ENCODE assay signal across 8 mouse cellular contexts in the genomic region with DNA sequence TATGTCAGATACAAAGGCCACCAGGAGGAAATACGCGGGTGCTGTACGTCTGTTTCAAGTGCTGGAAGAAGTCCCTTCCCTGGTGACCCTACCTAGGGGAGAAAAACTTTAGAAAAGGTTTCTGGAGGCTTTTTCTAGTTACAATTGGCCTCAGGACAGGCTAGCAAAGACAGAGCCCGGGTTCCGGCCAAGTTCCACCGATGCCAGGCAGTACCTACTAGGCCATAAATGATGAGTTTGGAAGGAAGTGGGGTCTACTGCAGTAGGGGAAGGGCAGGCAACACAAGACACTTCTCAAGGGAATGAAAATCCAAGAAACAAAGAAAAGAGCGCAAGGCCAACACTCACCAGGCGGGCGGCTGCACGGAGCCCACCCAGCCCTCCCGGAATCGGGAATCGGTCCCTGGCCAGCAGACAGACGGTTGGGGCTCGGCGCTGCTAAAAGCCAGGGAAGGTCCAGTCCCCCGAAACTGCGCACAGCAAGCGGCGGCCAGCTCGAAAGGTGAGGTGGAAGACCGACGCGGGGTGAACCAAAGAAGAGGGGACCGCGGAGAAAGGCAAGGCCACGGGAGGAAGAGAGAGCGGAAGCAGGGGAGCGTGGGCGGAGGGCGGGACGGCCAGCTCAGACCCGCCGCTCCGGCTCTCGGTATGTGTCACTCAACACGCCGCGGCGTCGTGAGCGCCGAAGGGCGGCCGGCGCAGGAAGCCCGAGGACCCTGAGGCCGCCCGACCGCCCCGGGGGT. TPM values are rescaled to one million over a fixed set of nuclear protein-coding genes. Genes with fewer than 3 reads are reported as not detected.
A peak's percentile ranks its signal among the peaks of the same experiment; 100 is the strongest.
DNase-seq lines count a peak whose midpoint lies in the region; ATAC-seq lines count a peak whose summit lies in the region.

No protein-coding gene starts in this region.

- H3K27me3 ChIP-seq in forebrain, embryonic 14.5 days (replicated peaks; ENCODE audit: control insufficient read depth, insufficient read depth, low read length): no peaks in the 10 kb centered on the region
- H3K27me3 ChIP-seq in limb, embryonic 11.5 days (ENCODE audit: control insufficient read depth, insufficient read depth, low read length): no peaks in the 10 kb centered on the region
- no peaks in the 10 kb centered on the region for H3K27me3 ChIP-seq in midbrain, embryonic 12.5 days

- H3K9me3 ChIP-seq in forebrain, embryonic 14.5 days (replicated peaks; ENCODE audit: control insufficient read depth, low read length): no peaks in the 10 kb centered on the region
- H3K9me3 ChIP-seq in limb, embryonic 11.5 days (ENCODE audit: control insufficient read depth, low read length): no peaks in the 10 kb centered on the region
- no peaks in the 10 kb centered on the region for H3K9me3 ChIP-seq in midbrain, embryonic 12.5 days

- H3K4me1 ChIP-seq in forebrain, embryonic 14.5 days (ENCODE audit: control insufficient read depth, insufficient read depth, low read length): peaks cover 36% of the 10 kb centered on the region
- peaks cover 24% of the 10 kb centered on the region for H3K4me1 ChIP-seq in limb, embryonic 11.5 days (ENCODE audit: control insufficient read depth, insufficient read depth, low read length)
- H3K4me1 ChIP-seq in midbrain, embryonic 12.5 days: peaks cover 48% of the 10 kb centered on the region

- H3K36me3 ChIP-seq in forebrain, embryonic 14.5 days (ENCODE audit: control insufficient read depth, insufficient read depth, low read length): peaks cover 52% of the 10 kb centered on the region
- H3K36me3 ChIP-seq in limb, embryonic 11.5 days (ENCODE audit: control insufficient read depth, insufficient read depth, low read length): peaks cover 16% of the 10 kb centered on the region; the same call in 1 of the 2 replicates
- H3K36me3 ChIP-seq in midbrain, embryonic 12.5 days: peaks cover 51% of the 10 kb centered on the region

- ATAC-seq in forebrain, embryonic 14.5 days: peak; percentile 83
- peak; percentile 79 for ATAC-seq in limb, embryonic 11.5 days (ENCODE audit: insufficient number of reproducible peaks, low FRiP score, low TSS enrichment, low read depth)
- ATAC-seq in midbrain, embryonic 12.5 days (ENCODE audit: low FRiP score, low read depth): peak; percentile 81

- WGBS in forebrain, embryonic 14.5 days: under 1% methylated on average over 43 of the region's 51 CpGs
- WGBS in limb, embryonic 11.5 days: under 1% methylated on average over 35 of the region's 51 CpGs
- WGBS in midbrain, embryonic 12.5 days: under 1% methylated on average over 43 of the region's 51 CpGs

- H3K27ac ChIP-seq in forebrain, embryonic 14.5 days (ENCODE audit: low read depth, low read length): peak overlapping the region; percentile 93
- H3K27ac ChIP-seq in limb, embryonic 11.5 days (replicated peaks; ENCODE audit: low read depth, low read length): peak overlapping the region; percentile 85
- H3K27ac ChIP-seq in midbrain, embryonic 12.5 days (replicated peaks): peak overlapping the region; percentile 93

- peak overlapping the region; percentile 64 for H3K4me2 ChIP-seq in forebrain, embryonic 14.5 days (ENCODE audit: low read length)
- H3K4me2 ChIP-seq in limb, embryonic 11.5 days (ENCODE audit: low read depth, severe bottlenecking): peak overlapping the region; percentile 78
- H3K4me2 ChIP-seq in midbrain, embryonic 12.5 days (replicated peaks): peak overlapping the region; percentile 69

- H3K4me3 ChIP-seq in forebrain, embryonic 14.5 days (ENCODE audit: low read depth, low read length): peak overlapping the region; percentile 95
- H3K4me3 ChIP-seq in limb, embryonic 11.5 days (ENCODE audit: low read depth, low read length): peak overlapping the region; percentile 92
- H3K4me3 ChIP-seq in midbrain, embryonic 12.5 days: peak overlapping the region; percentile 99

- DNase-seq in cerebellum, postnatal 10 days: peak; percentile 31 to 46
- no peak for DNase-seq in cerebellum, postnatal 4 days (ENCODE audit: low spot score in 2 of 2)
- peak; percentile 47 to 83 for DNase-seq in spleen, postnatal 10 days (ENCODE audit: low spot score in 2 of 2)
- no peak for DNase-seq in spleen, postnatal 14 days (ENCODE audit: low spot score in 2 of 2)
- DNase-seq in forebrain, embryonic 14.5 days (ENCODE audit: low spot score): no peak
- no peak for DNase-seq in limb, embryonic 11.5 days (ENCODE audit: low spot score)
- DNase-seq in ovary, postnatal 14 days (ENCODE audit: low spot score): no peak

- peak overlapping the region; percentile 99 for H3K9ac ChIP-seq in forebrain, embryonic 14.5 days (ENCODE audit: low read length)
- H3K9ac ChIP-seq in limb, embryonic 11.5 days (ENCODE audit: low read length): peak overlapping the region; percentile 97
- peak overlapping the region; percentile 99 for H3K9ac ChIP-seq in midbrain, embryonic 12.5 days (replicated peaks)

RNA-seq across cellular contexts. Expression of a gene that starts 0.6 kb away (rescaled TPM):
- polyA plus RNA-seq in forebrain, embryonic 14.5 days (2014; fragmentation: Nextera tagmentation; extraction: Ambion mirVana): 101 and 112 TPM in 2 replicates
- 180 and 189 TPM in 2 replicates for polyA plus RNA-seq in limb, embryonic 11.5 days (2014; fragmentation: Nextera tagmentation; extraction: Ambion mirVana)
- 124 and 132 TPM in 2 replicates for polyA plus RNA-seq in midbrain, embryonic 12.5 days (2016; fragmentation: Nextera tagmentation; extraction: Ambion mirVana)

RNA-seq across cellular contexts. Expression of a gene that starts 19.9 kb away (rescaled TPM):
- 17.0 and 19.4 TPM in 2 replicates for polyA plus RNA-seq in forebrain, embryonic 14.5 days (2014; fragmentation: Nextera tagmentation; extraction: Ambion mirVana)
- 7.0 and 7.6 TPM in 2 replicates for polyA plus RNA-seq in limb, embryonic 11.5 days (2014; fragmentation: Nextera tagmentation; extraction: Ambion mirVana)
- 16.7 and 18.5 TPM in 2 replicates for polyA plus RNA-seq in midbrain, embryonic 12.5 days (2016; fragmentation: Nextera tagmentation; extraction: Ambion mirVana)

RNA-seq across cellular contexts. Expression of a gene that starts 26.2 kb away (rescaled TPM):
- polyA plus RNA-seq in forebrain, embryonic 14.5 days (2014; fragmentation: Nextera tagmentation; extraction: Ambion mirVana): 0.29 and 0.51 TPM in 2 replicates
- 0.17 and 0.40 TPM in 2 replicates for polyA plus RNA-seq in limb, embryonic 11.5 days (2014; fragmentation: Nextera tagmentation; extraction: Ambion mirVana)
- 0.25 and 0.37 TPM in 2 replicates for polyA plus RNA-seq in midbrain, embryonic 12.5 days (2016; fragmentation: Nextera tagmentation; extraction: Ambion mirVana)

RNA-seq across cellular contexts. Expression of a gene that starts 39.4 kb away (rescaled TPM):
- not detected in 2 replicates for polyA plus RNA-seq in forebrain, embryonic 14.5 days (2014; fragmentation: Nextera tagmentation; extraction: Ambion mirVana)
- polyA plus RNA-seq in limb, embryonic 11.5 days (2014; fragmentation: Nextera tagmentation; extraction: Ambion mirVana): not detected in 2 replicates
- polyA plus RNA-seq in midbrain, embryonic 12.5 days (2016; fragmentation: Nextera tagmentation; extraction: Ambion mirVana): not detected in 2 replicates

Comparison
In these comparisons a context has a peak if more than half of its experiments do, and no peak if none do; other contexts are left out.
1. DNase-seq: peak in cerebellum, postnatal 10 days (2 of 2) and spleen, postnatal 10 days (2 of 2); none in cerebellum, postnatal 4 days (0 of 2), spleen, postnatal 14 days (0 of 2), forebrain, embryonic 14.5 days (single experiment), limb, embryonic 11.5 days (single experiment) and ovary, postnatal 14 days (single experiment).
2. Peak in every context shown above with its lines, with median percentiles within 50 percentile points of each other: ATAC-seq, H3K27ac ChIP-seq, H3K4me2 ChIP-seq, H3K4me3 ChIP-seq and H3K9ac ChIP-seq.